Mouse (Mus musculus): ENCODE measurements around the gene Ctsl. TPM values are rescaled to one million over a fixed set of nuclear protein-coding genes. Genes with fewer than 3 reads are reported as not detected.

Gene Ctsl
- polyA plus RNA-seq, 1 experiment from 2014 or later: 209 TPM

Other genes starting within 250 kb of the Ctsl start
- gene Slc35d2, start 241.5 kb downstream of the Ctsl start, polyA plus RNA-seq (2014; fragmentation: Nextera tagmentation; extraction: Ambion mirVana): 5.1 and 6.4 TPM in 2 replicates
- 22.1 and 26.1 TPM in 2 replicates for gene Zfp367, start 217.7 kb downstream of the Ctsl start, polyA plus RNA-seq (2014; fragmentation: Nextera tagmentation; extraction: Ambion mirVana)
- gene Habp4, start 209.1 kb downstream of the Ctsl start, polyA plus RNA-seq (2014; fragmentation: Nextera tagmentation; extraction: Ambion mirVana): 26.1 and 27.1 TPM in 2 replicates
- 43.9 and 46.0 TPM in 2 replicates for gene Cdc14b, start 95.6 kb downstream of the Ctsl start, polyA plus RNA-seq (2014; fragmentation: Nextera tagmentation; extraction: Ambion mirVana)
- gene Aaed1, start 58.2 kb downstream of the Ctsl start, polyA plus RNA-seq (2014; fragmentation: Nextera tagmentation; extraction: Ambion mirVana): 62.3 and 68.3 TPM in 2 replicates
- 8.8 and 10.1 TPM in 2 replicates for gene Cdk20, start 61.4 kb upstream of the Ctsl start, polyA plus RNA-seq (2014; fragmentation: Nextera tagmentation; extraction: Ambion mirVana)
- gene Fam240b, start 126.9 kb upstream of the Ctsl start, polyA plus RNA-seq (2014; fragmentation: Nextera tagmentation; extraction: Ambion mirVana): not detected in 2 replicates